Mouse (Mus musculus) forebrain, embryonic 12.5 days (tissue): Measurements from ENCODE around the gene Fpr-rs7. TPM values are rescaled to one million over a fixed set of nuclear protein-coding genes. Genes with fewer than 3 reads are reported as not detected.

Source experiments
- ATAC-seq: fragments of 200-750 bp; cut with Nextera tagmentation; 2 replicates; pipeline ENCODE4 v1.8.0; 2017; ENCODE audit warnings: moderate TSS enrichment; ENCODE audit not compliant: low FRiP score
- H3K27ac ChIP-seq: fragments of 300-500 bp; sonication (generic); 2 replicates; pipeline ENCODE4 v1.5.1; 2016; ENCODE audit warnings: mild to moderate bottlenecking
- H3K27me3 ChIP-seq: fragments of 300-500 bp; sonication (generic); 2 replicates; pipeline ENCODE4 v1.6.1; 2016; ENCODE audit warnings: mild to moderate bottlenecking
- H3K36me3 ChIP-seq: fragments of 300-500 bp; sonication (generic); replicated peaks from 2 replicates; pipeline ENCODE4 v1.6.1; 2016; ENCODE audit warnings: mild to moderate bottlenecking
- H3K4me1 ChIP-seq: fragments of 300-500 bp; sonication (generic); 2 replicates; pipeline ENCODE4 v1.6.1; 2016
- H3K4me2 ChIP-seq: fragments of 300-500 bp; sonication (generic); 2 replicates; pipeline ENCODE4 v1.6.1; 2016; ENCODE audit warnings: mild to moderate bottlenecking, moderate library complexity
- H3K4me3 ChIP-seq: fragments of 300-500 bp; sonication (generic); replicated peaks from 2 replicates; pipeline ENCODE4 v1.5.1; 2016; ENCODE audit warnings: mild to moderate bottlenecking
- H3K9ac ChIP-seq: fragments of 300-500 bp; sonication (generic); 2 replicates; pipeline ENCODE4 v1.6.1; 2016; ENCODE audit warnings: mild to moderate bottlenecking
- H3K9me3 ChIP-seq: fragments of 300-500 bp; sonication (generic); 2 replicates; pipeline ENCODE4 v1.6.1; 2016
- WGBS: fragments of 180-500 bp; shearing (Covaris S2); methylation state at CpG from one replicate; pipeline ENCODE4 v1.1.7; 2016; 5-methylcytosine and 5-hydroxymethylcytosine counted together
- polyA plus RNA-seq: library from polyadenylated mRNA; unstranded; fragments of >200 nt; fragmentation: Nextera tagmentation; extraction: Ambion mirVana; gene quantifications from 2 replicates; pipeline ENCODE4 v1.2.1, GENCODE M21; 2016

Gene Fpr-rs7
- not detected in 2 replicates for polyA plus RNA-seq

- Histone ChIP-seq H3K27ac (no peak within 1 kb of the TSS), H3K9ac (no peak within 1 kb of the TSS), H3K9me3 (peaks cover 10% of the 10 kb centered on the region; the same call in 1 of the 2 replicates), H3K4me1 (no peaks in the 10 kb centered on the region), H3K4me2 (no peak within 1 kb of the TSS), H3K36me3 (no peaks in the 10 kb centered on the region), H3K4me3 (no peak within 1 kb of the TSS), H3K27me3 (no peaks in the 10 kb centered on the region)
- no peak for ATAC-seq
Observed at GRCm38 (mm10) chr17:20114126-20114525, at the start of gene Fpr-rs7. Fpr-rs7 (minus strand) TSS chr17:20114226.

GRCm38 (mm10) chr17:20074090-20074489, 39.9 kb downstream of the Fpr-rs7 start:
- Histone ChIP-seq H3K4me3 (no peak overlapping the region), H3K27me3 (no peaks in the 10 kb centered on the region), H3K4me1 (no peaks in the 10 kb centered on the region), H3K9ac (no peak overlapping the region), H3K36me3 (no peaks in the 10 kb centered on the region), H3K4me2 (no peak overlapping the region), H3K27ac (no peak overlapping the region), H3K9me3 (peaks cover 23% of the 10 kb centered on the region; the same call in 1 of the 2 replicates)
- ATAC-seq: no peak
- 78% methylated on average over 6 of the region's 6 CpGs for WGBS

- Histone ChIP-seq H3K27ac (no peak overlapping the region), H3K4me1 (no peaks in the 10 kb centered on the region), H3K9me3 (peaks cover 15% of the 10 kb centered on the region; the same call in 1 of the 2 replicates), H3K36me3 (no peaks in the 10 kb centered on the region), H3K4me2 (no peak overlapping the region), H3K27me3 (no peaks in the 10 kb centered on the region), H3K9ac (no peak overlapping the region), H3K4me3 (no peak overlapping the region)
- no peak for ATAC-seq
- 93% methylated on average over 4 of the region's 4 CpGs for WGBS
Observed at GRCm38 (mm10) chr17:20071656-20072396, 42.2 kb downstream of the Fpr-rs7 start.

Other genes starting within 250 kb of the Fpr-rs7 start
- not detected in 2 replicates for gene Vmn2r104, start 65.9 kb downstream of the Fpr-rs7 start, polyA plus RNA-seq
- not detected in 2 replicates for gene Fpr-rs6, start 68.9 kb upstream of the Fpr-rs7 start, polyA plus RNA-seq
- not detected in 2 replicates for gene Vmn2r105, start 120.8 kb upstream of the Fpr-rs7 start, polyA plus RNA-seq
- gene Vmn2r106, start 171.3 kb upstream of the Fpr-rs7 start, polyA plus RNA-seq: not detected in 2 replicates
- not detected in 2 replicates for gene Vmn2r107, start 231.0 kb upstream of the Fpr-rs7 start, polyA plus RNA-seq